Mouse (Mus musculus) B cell, adult 2 months (primary cell): ENCODE results near the gene Ccdc175.

Experiments used
- DNase-seq, 2 experiments: peaks; one replicate each; pipeline ENCODE4 v3.0.0; 2022

Gene Ccdc175

GRCm38 (mm10) chr12:72184929-72185328, at the start of gene Ccdc175:
Gene Ccdc175 (minus strand): TSS chr12:72185029.
- DNase-seq, result no peak

GRCm38 (mm10) chr12:72234151-72234550, 49.3 kb upstream of the Ccdc175 start:
- no peak for DNase-seq

GRCm38 (mm10) chr12:72232826-72233790, 48.3 kb upstream of the Ccdc175 start:
- DNase-seq, result no peak

GRCm38 (mm10) chr12:72232176-72232575, 47.3 kb upstream of the Ccdc175 start:
- DNase-seq, result no peak

GRCm38 (mm10) chr12:72229451-72230196, 44.8 kb upstream of the Ccdc175 start:
- DNase-seq, result no peak

- DNase-seq, result no peak
These were observed 42.9 kb upstream of the Ccdc175 start for GRCm38 (mm10) chr12:72227731-72228130.

GRCm38 (mm10) chr12:72225371-72225770, 40.5 kb upstream of the Ccdc175 start:
- no peak for DNase-seq

GRCm38 (mm10) chr12:72223557-72224102, 38.8 kb upstream of the Ccdc175 start:
- no peak for DNase-seq

- no peak for DNase-seq
These were observed 28.7 kb upstream of the Ccdc175 start for GRCm38 (mm10) chr12:72213554-72213953.

- DNase-seq, result no peak
These were observed 16.0 kb upstream of the Ccdc175 start for GRCm38 (mm10) chr12:72200828-72201227.

GRCm38 (mm10) chr12:72197925-72198486, 13.2 kb upstream of the Ccdc175 start:
- no peak for DNase-seq

GRCm38 (mm10) chr12:72197434-72197833, 12.6 kb upstream of the Ccdc175 start:
- no peak for DNase-seq

GRCm38 (mm10) chr12:72179561-72179960, 5.3 kb downstream of the Ccdc175 start:
- no peak for DNase-seq

- DNase-seq, result no peak
These were observed 6.5 kb downstream of the Ccdc175 start for GRCm38 (mm10) chr12:72178322-72178721.

GRCm38 (mm10) chr12:72158421-72158820, 26.4 kb downstream of the Ccdc175 start:
- DNase-seq, result no peak

- no peak for DNase-seq
These were observed 34.0 kb downstream of the Ccdc175 start for GRCm38 (mm10) chr12:72150786-72151185.

- DNase-seq, result no peak
These were observed 55.6 kb downstream of the Ccdc175 start for GRCm38 (mm10) chr12:72129203-72129602.

- DNase-seq, result no peak
These were observed 69.0 kb downstream of the Ccdc175 start for GRCm38 (mm10) chr12:72115686-72116345.

GRCm38 (mm10) chr12:72115126-72115525, 69.7 kb downstream of the Ccdc175 start:
- DNase-seq, result no peak

- peak; percentile 52 to 60 for DNase-seq
These were observed 80.1 kb downstream of the Ccdc175 start for GRCm38 (mm10) chr12:72104525-72105281.

- no peak for DNase-seq
These were observed 80.8 kb downstream of the Ccdc175 start for GRCm38 (mm10) chr12:72104027-72104426.

- no peak for DNase-seq
These were observed 82.1 kb downstream of the Ccdc175 start for GRCm38 (mm10) chr12:72102776-72103175.
